Mouse (Mus musculus): ENCODE measurements at regions not wholly inside any gene's neighbourhood (a gene's known extent, or its start where the extent isn't known, plus 50 kb on each side); places are given as distances from the start of the nearest gene placed in this dataset.

- TF ChIP-seq CTCF (IDR thresholded peaks at IDR 0.05; ENCODE audit: extremely low read depth, insufficient read length, insufficient replicate concordance, low read depth, low read length) (no peak), POLR2A (IDR thresholded peaks at IDR 0.05; ENCODE audit: low read depth, low read length) (no peak)
Observed at GRCm38 (mm10) chr9:46507036-46507435, 187.2 kb upstream of the 4931429L15Rik start.

Data from small intestine, adult 2 months (tissue).